Mouse (Mus musculus): ENCODE results near the gene Mkrn1.
A peak's percentile ranks its signal among the peaks of the same experiment; 100 is the strongest.
"Not testable (repeated sequence)": the region's sequence is repeated elsewhere in the genome, so short reads cannot be mapped to it uniquely, and the experiment has no call there.

Gene Mkrn1

DNA sequence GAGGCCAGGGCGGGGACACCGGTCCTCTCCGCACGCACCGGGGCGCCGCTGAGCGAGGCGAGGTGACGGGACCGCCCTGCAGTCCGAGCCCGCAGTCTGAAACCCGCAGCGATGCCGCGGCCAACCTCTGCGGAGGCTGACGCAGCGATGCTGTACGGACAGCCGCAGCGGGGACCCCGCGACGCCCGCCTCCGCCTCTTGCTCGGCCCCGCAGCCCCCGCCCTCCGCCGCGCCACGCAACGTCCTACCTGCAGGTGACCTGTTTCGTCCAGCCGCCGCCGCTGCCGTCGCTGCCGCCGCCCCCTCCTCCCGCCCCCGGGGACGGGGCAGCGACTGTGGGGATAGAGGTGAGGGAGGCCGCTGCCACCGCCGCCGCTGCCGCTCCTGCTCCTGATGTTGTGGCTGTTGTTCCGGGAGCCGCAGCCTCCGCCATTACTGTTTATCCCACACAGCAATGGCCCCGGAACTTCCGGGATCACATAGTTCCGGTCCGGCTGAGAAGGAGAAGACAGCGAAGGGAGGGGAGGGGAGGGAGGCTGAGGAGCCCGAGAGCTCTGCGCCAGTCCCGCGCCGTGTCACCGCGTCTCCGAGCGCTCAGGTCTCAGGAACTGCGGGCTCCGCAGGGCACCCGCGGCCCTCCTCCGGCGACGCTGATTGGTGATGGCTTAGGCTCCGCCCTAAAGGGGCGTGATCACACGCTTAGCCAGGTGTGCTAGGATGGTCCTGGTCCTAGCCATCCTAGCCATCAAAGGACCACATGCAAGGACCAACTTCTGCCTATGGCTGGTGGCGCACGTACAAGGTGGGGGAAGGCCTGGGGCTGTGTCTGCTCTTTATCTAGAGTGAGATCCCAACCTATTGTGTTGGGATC, at the start of gene Mkrn1:
Gene Mkrn1, minus strand, starts transcription at position 612 of the 871 bp plus-strand sequence.
- peak; percentile 75 to 85 for DNase-seq (ENCODE audit: low spot score in 2 of 2)

DNA sequence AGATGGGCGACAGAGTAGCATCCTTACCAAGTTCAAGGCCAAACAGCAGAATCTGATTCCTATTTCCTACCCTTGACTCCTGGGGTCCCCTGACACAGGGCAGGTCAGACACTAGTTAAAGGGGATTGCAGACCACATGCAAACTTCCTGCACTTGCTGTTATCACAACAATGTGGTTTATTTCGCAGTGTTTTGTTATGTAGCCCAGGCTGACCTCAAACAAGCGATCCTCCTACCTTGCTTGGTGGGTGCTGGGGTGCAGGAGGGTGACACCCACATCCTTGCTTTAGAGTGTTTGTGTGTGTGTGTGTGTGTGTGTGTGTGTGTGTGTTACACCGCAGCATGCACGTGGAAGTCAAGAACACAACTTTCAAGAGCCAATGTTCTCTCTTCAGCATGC, 49.2 kb upstream of the Mkrn1 start:
- no peak for DNase-seq (ENCODE audit: low spot score in 2 of 2)

DNA sequence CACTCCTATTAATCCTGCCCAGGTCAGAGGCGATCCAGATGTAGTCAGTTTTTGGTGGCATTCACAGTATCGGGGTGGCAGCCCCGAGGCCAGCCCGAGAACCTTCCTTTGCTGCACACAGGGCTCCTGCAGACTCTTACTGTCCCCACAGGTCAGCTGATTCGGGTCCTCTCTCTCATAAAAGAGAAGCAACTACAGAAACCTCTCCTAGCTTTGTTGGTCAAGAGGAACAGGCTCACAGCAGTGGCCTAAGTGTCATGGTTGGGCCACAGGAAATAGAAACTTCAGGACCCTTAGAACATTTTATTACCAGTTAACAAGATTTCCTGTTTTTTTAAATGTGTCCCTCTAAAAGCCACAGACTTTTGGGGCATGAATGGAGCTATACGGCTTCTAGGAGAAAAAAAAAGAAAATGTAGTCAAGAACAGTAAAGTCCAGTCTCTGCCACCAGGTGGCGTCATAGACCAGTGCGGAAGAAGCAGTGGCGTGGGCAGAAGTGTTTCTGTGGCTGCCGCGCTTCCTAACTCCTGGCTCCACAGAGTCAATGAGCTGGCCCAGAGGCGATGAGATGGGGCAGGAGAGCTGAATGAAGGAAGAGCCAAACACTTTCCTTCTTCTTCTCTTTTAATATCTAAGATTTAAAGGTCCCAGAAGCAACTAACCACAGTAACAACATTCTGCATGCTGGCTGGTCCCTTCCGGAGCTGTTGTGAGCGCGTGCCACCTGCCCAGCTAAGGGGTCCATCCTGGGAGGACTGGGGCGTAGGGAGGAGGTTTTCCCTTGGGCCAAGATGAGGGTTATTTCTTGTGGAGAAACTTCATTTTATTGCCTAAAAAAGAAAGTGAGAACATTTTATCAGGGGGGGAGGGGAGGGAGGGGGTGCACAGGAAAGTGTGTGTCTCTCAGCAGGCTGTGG, 42.6 kb upstream of the Mkrn1 start:
- peak; percentile 84 to 86 for DNase-seq (ENCODE audit: low spot score in 2 of 2)

DNA sequence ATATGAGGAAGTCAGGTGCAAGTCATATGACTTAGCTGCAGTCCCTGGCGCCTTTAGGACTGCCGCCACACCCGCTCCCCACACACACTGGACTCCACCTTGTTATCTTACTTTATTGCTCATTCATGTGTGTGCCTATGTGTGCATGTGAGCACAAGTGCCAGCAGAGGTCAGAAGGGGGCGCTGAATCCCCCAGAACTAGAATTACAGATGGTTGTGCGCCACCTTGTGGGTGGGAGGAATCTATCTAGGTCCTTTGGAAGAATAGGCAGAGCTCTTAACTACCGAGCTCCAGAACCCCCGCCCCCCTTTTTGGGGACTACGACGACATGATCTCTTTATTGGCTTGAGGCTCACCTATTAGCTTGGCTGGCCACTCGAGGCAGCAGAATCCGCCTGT, 39.8 kb upstream of the Mkrn1 start:
- DNase-seq (ENCODE audit: low spot score in 2 of 2) = no peak

DNA sequence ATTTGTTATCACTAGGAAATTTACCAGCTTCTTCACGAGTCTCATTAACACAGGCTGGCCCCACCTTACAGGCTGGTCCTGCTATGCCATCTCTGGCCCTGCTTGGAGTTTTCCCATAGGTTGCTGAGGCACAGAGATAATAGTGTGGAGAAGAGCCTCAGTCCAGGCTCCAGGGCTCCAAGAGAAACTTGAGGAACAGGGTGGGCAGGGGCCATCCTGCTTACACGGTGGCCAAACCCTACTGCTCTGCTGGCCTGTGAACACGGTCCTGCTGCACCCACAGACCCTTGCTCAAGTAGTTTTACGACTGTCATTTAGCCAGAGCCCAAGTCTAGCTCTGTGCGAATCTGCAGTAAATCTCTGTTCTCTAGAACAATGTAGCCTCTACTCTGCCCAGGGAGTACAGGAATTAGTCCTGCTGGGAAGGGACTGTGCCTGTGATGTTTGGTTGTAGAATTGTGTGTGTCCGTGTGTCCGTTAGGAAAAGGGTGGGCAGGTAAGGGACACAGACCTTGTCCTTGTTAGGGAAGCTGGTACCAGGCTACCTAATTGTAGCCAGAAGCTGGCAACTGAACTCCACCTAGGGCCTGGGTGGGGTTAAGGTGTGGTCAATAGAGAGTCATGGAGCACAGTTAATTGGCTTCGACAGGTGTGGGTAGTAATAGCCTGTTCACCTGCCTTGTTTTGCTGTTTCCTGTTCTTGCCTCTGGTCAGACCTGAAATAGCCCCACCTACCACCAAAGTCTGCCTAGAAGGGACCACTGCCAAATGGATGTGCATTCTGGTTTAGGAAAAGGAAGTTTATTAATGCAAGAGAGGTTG, 35.3 kb upstream of the Mkrn1 start:
- no peak for DNase-seq (ENCODE audit: low spot score in 2 of 2)

DNA sequence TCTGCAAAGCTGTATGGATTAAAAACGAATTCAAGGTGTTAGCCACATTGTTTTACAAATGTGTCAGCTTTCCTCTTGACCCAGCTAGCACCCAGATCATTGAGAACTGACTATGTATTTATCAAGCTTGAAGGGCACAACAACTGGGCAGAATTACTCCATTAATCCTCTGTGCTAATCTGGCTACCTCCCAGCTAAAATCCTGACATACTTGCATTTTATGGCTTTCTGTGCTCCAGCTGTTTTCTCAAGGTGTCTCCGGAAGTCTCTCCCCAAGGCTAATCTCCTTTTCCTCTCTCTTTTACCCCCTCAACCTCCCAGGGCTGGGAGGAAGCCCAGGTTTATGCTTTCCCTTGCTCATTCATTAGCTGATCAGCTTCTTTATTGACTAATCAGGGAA, 34.4 kb upstream of the Mkrn1 start:
- no peak for DNase-seq (ENCODE audit: low spot score in 2 of 2)

DNA sequence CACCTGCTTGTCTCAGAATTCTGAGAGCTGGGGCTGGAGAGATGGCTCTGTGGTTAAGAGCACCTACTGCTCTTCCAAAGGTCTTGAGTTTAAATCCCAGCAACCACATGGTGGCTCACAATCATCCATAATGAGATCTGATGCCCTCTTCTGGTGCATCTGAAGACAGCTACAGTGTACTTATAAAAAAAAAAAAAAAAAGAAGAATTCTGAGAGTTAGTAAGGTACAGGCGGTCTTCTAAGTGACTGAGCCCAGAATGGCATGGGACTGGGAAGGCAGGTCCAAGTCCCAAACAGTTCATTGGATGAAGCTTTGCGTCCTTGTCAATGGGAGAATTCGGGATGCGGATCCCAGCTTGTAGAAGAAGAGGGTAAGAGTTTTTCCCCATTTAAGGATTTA, 33.3 kb upstream of the Mkrn1 start:
- no peak for DNase-seq (ENCODE audit: low spot score in 2 of 2)

DNA sequence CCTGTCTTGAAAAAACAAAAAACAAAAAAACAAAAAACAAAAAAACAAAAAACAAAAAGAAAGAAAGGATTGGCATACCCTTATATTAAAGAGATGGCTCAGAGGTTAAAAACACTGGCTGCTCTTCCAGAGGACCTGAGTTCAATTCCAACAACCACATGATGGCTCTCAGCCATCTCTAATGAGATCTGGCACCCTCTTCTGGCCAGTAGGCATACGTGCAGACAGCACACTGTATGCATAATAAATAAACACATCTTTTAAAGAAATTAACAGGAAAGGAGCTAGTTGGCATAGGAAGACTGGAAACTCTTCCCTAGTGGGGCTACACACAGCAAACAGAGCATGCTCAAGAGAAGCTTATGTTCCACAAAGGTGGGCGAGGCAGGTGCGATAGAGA, 30.8 kb upstream of the Mkrn1 start:
- no peak for DNase-seq (ENCODE audit: low spot score in 2 of 2)

DNA sequence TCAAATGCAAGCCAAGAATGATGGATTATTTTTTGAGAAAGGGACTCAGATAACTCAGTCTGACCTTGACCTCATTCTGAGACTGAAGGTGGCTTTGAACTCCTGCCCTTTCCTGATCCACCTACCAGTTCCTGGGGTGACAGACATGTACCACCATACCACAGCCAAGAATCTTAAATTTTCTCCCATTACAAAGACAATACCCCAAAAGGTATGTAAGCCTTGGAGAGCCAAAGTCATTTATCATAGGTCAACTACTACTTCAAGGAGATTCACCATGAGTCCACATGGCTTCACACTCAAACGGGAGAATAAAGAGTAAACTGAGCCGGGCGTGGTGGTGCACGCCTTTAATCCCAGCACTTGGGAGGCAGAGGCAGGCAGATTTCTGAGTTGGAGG, 30.3 kb upstream of the Mkrn1 start:
- no peak for DNase-seq (ENCODE audit: low spot score in 2 of 2)

DNA sequence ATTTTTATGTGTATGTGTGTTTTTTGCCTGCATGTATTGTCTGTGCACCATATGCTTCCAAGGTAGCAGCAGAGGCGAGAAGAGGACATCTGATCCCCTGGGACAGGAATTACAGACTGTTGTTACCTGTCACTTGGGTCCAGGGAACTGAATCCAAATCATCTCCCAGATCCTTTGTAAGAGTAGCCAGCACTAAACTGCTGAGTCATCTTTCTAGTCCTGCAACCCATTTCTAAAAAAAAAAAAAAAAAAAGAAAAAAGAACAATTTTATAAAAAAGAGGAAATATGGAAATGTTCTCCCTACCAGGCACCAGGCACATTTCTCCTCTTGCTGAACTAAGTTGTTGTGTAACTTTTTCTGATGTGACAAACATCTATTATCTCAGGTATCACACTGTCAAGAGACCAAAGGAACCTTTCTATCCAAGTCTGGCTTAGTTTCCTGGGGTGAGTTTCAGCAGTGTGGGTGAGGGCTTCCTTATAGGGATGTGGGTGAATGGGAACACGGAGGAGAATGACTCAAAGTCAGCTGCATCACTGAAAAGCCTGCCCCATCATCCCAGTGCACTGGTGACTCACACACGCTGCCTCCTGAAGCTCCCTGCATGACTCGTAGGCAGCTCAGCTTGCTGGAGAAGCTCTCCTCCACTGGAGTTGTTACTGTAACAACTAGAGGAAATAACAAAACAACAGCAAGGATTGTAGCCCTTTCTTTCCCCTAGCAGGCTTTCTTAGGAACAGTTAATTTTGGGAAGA, 27.3 kb upstream of the Mkrn1 start:
- DNase-seq (ENCODE audit: low spot score in 2 of 2) = peak; percentile 41 to 51

DNA sequence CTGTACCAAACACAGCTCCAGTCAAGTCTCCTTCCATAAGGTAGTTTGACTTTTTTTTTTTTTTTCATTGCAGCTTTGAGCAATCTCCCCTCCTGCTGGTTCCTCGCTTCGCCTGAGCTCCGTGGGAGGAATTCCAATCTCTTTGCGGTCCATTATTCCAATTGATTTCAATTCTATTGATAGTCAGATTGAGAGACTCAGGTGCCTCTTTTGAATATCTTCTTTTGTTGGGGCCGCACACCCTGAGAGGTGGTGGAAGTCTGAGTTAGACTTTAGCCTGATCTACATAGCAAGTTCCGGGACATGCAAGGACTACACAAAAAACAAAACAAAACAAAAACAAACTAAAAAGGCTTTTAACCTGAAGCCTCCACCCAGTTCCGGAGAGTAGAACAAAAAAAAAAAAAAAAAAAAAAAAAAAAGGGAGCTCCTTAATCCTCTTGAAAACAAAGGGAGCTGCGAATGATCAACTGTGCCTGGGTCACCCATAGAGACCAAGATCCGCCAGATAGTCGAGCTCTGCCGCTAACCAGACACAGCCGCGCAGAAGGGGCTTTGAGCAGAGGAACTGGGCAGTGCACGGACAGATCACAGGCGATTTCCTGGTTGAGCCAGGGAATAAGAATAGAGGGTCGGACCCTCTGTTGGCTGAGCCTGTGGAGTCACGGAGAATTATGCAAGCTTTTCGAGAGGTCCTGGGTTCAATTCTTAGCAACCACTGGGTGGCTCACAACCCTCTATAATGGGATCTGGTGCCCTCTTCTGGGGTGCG, 25.7 kb upstream of the Mkrn1 start:
- DNase-seq (ENCODE audit: low spot score in 2 of 2) = no peak

DNA sequence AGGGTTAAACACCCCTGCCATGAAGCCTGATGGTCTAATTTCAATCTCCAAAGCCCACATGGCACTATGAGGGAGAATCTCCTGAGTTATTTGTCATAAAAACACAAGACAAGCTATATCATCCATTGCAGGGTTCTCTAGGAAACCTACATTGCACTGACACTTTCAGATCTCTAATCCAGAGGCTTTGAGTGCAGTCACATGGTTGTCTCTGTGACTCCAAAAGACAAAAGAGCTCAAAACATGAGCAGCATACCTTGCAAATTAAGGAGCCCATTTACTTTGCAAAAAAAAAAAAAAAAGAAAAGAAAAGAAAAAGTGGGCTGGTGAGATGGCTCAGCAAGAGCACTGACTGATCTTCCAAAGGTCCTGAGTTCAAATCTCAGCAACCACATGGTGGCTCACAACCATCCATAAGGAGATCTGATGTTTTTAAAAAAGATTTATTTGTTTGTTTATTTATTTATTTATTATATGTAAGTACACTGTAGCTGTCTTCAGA, 22.6 kb upstream of the Mkrn1 start:
- no peak for DNase-seq (ENCODE audit: low spot score in 2 of 2)

DNA sequence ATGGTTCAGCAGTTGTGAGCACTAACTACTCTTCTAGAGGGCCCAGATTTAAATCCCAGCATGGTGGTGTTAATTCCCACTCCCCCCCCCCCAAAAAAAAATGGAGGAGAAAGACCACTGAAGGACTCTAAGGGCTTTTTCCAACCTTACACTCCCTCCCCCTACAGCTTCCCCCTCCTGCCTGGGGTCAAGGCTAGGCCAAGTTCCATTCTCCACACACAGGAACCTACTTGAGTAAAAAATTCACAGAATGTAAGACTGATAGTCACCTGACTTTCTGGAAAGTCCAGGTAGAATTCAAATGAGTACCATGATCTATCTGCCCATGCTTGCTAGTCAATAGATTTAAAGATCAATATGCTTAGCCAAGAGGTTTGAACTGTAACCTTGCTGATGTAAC, 19.9 kb upstream of the Mkrn1 start:
- no peak for DNase-seq (ENCODE audit: low spot score in 2 of 2)

DNA sequence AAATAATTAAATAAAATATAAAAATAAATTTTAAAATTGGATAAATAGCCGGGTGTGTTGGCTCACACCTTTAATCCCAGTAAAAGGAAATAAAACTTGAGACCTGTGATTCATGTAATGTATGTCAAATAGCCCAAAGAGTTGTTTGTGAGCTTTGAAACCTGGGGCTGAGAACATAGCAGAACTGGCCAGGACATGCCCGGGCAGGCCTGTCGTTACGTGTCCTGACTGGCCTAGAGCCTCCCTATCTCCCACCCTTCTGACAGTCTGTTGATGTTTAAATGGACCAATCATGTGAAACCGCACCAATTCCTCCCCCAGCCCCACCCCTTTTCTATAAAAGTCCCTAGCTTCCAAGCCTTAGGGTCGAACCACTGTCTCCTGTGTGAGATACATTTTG, 17.3 kb upstream of the Mkrn1 start:
- not testable (repeated sequence) for DNase-seq (ENCODE audit: low spot score in 2 of 2)

DNA sequence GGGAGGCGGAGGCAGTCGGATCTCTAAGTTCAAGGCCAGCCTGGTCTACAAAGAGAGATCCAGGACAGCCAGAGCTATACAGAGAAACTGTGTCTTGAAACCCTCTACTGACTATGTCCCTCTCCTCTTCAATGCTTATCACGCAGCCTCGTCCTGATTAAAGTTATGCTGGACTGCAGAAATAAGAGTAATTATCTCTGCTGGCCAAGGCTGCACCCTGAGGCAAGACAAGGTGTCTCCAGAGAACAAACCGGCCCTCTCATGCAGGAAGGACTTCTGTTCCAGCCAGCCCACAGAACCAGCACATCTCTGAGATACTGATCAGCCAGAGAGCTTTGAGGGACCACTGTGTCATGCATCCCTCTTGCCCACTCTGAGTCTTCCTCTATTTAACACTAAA, 15.6 kb upstream of the Mkrn1 start:
- no peak for DNase-seq (ENCODE audit: low spot score in 2 of 2)

DNA sequence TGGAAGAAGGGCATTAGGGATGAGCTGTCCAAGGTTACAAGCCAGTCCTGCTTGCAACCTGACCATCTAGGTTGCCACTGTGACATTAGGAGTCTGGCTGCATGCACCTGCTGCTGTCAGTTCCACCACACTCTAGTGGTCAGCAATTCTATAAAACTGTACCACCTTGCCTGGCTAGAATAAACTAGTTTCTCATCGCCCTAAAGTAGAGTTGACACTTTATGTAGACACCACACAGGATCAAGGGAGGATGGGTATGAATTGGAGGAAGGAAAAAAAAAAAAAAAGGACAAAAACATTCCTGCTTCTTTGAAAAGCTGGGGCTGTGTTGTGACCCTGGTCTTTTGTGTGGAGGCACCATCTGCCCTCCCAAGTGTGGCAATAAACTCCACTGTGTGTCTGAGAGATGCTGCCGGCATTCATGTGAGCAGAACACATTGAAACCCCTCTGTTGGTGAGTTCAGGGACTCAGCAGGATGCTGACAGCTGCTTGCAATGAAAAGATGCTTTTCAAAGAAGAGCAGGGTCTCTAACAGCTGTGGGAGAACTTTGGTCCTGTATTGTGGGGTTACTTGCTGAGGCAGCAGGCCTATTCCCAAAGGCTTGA, 14.7 kb upstream of the Mkrn1 start:
- no peak for DNase-seq (ENCODE audit: low spot score in 2 of 2)

DNA sequence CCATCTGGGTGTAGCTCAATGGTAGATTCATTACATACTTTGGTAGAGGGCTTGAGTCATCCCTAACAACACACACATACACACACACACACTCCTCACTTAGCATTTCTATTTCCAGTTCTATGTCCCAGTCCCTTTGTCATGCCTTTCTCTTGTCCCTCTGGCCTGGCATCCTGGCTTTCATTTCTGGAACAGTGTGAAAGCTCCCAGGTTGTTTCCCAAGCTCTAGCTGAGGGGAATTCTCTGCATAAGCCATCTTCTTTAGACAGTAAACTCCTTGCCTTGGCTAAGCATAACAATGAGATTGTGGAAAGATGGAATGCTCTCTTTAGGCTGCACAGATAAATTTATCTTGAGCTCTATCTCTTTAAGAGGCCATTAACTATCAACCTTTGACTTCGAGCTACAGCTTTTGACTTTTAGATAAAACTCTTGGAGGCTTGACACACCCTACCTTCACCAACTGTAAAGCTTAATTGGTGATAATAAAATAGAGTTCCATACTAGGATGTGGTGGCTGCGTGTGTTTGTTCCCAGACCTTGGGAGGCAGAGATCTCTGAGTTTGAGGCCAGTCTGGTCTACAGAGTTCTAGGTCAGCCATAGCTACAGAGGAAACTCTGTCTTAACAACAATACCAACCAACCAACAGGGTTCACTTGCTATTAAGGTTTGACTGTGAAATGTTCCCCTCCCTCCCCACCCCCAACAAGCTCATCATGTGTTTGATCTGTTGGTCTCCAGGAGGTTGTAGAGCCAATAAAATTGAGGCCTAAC, 14.0 kb upstream of the Mkrn1 start:
- DNase-seq (ENCODE audit: low spot score in 2 of 2) = no peak

DNA sequence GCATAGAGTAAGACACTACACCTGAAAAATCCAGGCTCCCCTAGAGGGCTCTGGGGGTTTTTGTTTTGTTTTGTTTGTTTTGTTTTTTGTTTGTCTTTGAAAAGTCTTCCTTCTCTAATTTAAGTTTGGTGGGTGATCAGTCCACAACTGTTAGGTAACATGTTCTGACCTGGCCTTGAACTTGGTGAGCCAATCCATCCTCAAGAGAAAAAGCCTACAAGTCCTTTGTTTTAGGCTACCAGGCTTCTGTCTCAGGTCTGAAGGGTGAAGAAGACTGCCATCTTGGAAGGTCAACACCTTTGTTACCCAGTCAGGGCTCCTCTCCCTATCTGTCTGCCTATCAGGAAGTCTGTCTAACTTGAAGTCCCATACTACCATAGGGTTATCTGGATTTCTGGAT, 13.4 kb upstream of the Mkrn1 start:
- DNase-seq (ENCODE audit: low spot score in 2 of 2) = no peak

DNA sequence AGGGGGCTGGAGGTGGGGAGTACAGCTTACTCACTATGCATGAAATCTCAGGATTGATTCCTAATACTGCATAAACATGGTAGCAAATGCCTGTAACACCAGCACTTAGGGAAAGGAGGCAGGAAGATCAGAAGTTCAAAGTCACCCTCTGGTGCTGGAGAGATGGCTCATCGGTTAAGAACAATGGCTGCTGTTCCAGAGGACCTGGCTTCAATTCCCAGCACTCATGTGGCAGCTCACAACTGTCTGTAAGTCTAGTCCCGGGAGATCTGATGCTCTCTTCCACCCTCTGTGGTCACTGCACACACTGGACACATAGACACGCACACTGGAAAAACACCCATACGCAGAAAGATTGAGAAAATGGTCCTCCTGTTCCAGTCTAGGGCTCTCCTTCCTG, 12.9 kb upstream of the Mkrn1 start:
- no peak for DNase-seq (ENCODE audit: low spot score in 2 of 2)
